Mouse (Mus musculus) liver, embryonic 14.5 days (tissue): ENCODE data around the gene Serpini2.

ENCODE experiments used
- CTCF ChIP-seq: IDR thresholded peaks from 2 replicates; pipeline ENCODE4 v1.5.1; 2016; ENCODE audit warnings: antibody characterized with exemption, low read depth, control low read depth
- EP300 ChIP-seq: IDR thresholded peaks from 2 replicates; pipeline ENCODE4 v1.6.1; 2016; ENCODE audit warnings: antibody characterized with exemption, low read depth

- no peak for TF ChIP-seq CTCF
- TF ChIP-seq EP300: no peak
These were observed 50.2 kb downstream of the Serpini2 start for GRCm38 (mm10) chr3:75219694-75220093.
